Mouse (Mus musculus) MEL (cell line): ENCODE results near the gene Ostf1. TPM values are rescaled to one million over a fixed set of nuclear protein-coding genes. Genes with fewer than 3 reads are reported as not detected.

ENCODE experiments used
- DNase-seq: peaks from one replicate; pipeline ENCODE4 v3.0.0; 2011; ENCODE audit warnings: low read depth, low spot score
- H3K27ac ChIP-seq: 2 replicates; pipeline ENCODE4 v1.5.1; 2012; ENCODE audit warnings: low read depth, mild to moderate bottlenecking, control low read depth, low read length, moderate library complexity; ENCODE audit not compliant: control insufficient read depth
- H3K27me3 ChIP-seq, 2 experiments: fragments of 150-350 bp in 1 of 2; sonication (generic) in 1 of 2; 2 replicates each; pipeline ENCODE4 v1.6.1; 2012; ENCODE audit warnings: low read length in 2 of 2, mild to moderate bottlenecking in 2 of 2, improper control_type of control experiment in 1 of 2, moderate library complexity in 1 of 2; ENCODE audit not compliant: insufficient read depth in 2 of 2, control insufficient read depth in 1 of 2
- H3K36me3 ChIP-seq, 2 experiments: 2 replicates each; pipeline ENCODE4 v1.6.1; 2012 to 2014; ENCODE audit warnings: low read length in 2 of 2, improper control_type of control experiment in 1 of 2, inconsistent platforms in 1 of 2, mild to moderate bottlenecking in 1 of 2; ENCODE audit not compliant: insufficient read depth in 2 of 2, control insufficient read depth in 1 of 2
- H3K4me1 ChIP-seq, 2 experiments: fragments of 150-350 bp in 1 of 2; sonication (generic) in 1 of 2; 2 replicates each; pipeline ENCODE4 v1.6.1; 2012; ENCODE audit warnings: low read length in 2 of 2, improper control_type of control experiment in 1 of 2, mild to moderate bottlenecking in 1 of 2; ENCODE audit not compliant: insufficient read depth in 2 of 2, control insufficient read depth in 1 of 2
- H3K4me3 ChIP-seq, 2 experiments: fragments of 150-350 bp in 1 of 2; sonication (generic) in 1 of 2; 2 replicates each; pipeline ENCODE4 v1.5.1; 2012; ENCODE audit warnings: low read depth in 2 of 2, low read length in 2 of 2, mild to moderate bottlenecking in 2 of 2, moderate library complexity in 2 of 2, control low read depth in 1 of 2, improper control_type of control experiment in 1 of 2; ENCODE audit not compliant: control insufficient read depth in 1 of 2, insufficient read depth in 1 of 2
- H3K79me2 ChIP-seq: 2 replicates; pipeline ENCODE4 v1.6.1; 2012; ENCODE audit warnings: mild to moderate bottlenecking, low read length, moderate library complexity; ENCODE audit not compliant: control insufficient read depth, poor library complexity, insufficient read depth
- H3K9ac ChIP-seq: 2 replicates; pipeline ENCODE4 v1.6.1; 2012; ENCODE audit warnings: low read depth, mild to moderate bottlenecking, control low read depth, low read length, moderate library complexity; ENCODE audit not compliant: control insufficient read depth, poor library complexity, severe bottlenecking
- H3K9me3 ChIP-seq: fragments of 150-350 bp; sonication (generic); replicated peaks from 2 replicates; pipeline ENCODE4 v1.6.1; 2012; ENCODE audit warnings: mild to moderate bottlenecking, low read length, improper control_type of control experiment, moderate library complexity; ENCODE audit not compliant: insufficient read depth
- CHD2 ChIP-seq: IDR thresholded peaks from 2 replicates; pipeline ENCODE4 v1.6.1; 2011; ENCODE audit warnings: low read length, improper control_type of control experiment
- CTCF ChIP-seq, 3 experiments: IDR thresholded peaks in 2 of 3; conservative IDR thresholded peaks in 1 of 3; 2 replicates each; pipeline ENCODE4 v1.5.1; 2011 to 2012; ENCODE audit warnings: low read length in 3 of 3, low read depth in 2 of 3, mild to moderate bottlenecking in 2 of 3, improper control_type of control experiment in 1 of 3, inconsistent platforms in 1 of 3, mixed read lengths in 1 of 3, moderate library complexity in 1 of 3; ENCODE audit not compliant: control insufficient read depth in 1 of 3, insufficient read depth in 1 of 3, poor library complexity in 1 of 3, severe bottlenecking in 1 of 3
- EP300 ChIP-seq, 2 experiments: IDR thresholded peaks; 2 replicates each; pipeline ENCODE4 v1.6.1; 2011; ENCODE audit warnings: improper control_type of control experiment in 2 of 2, low read length in 2 of 2, low read depth in 1 of 2, mild to moderate bottlenecking in 1 of 2
- GATA1 ChIP-seq: IDR thresholded peaks from 2 replicates; pipeline ENCODE4 v1.6.1; 2011; ENCODE audit warnings: low read depth, low read length, improper control_type of control experiment
- KAT2A ChIP-seq: conservative IDR thresholded peaks from 2 replicates; pipeline ENCODE4 v1.6.1; 2012; ENCODE audit warnings: low read depth, low read length, improper control_type of control experiment, inconsistent platforms
- MAZ ChIP-seq: IDR thresholded peaks from 2 replicates; pipeline ENCODE4 v1.6.1; 2012; ENCODE audit warnings: low read depth, mild to moderate bottlenecking, inconsistent platforms, low read length, improper control_type of control experiment
- NRF1 ChIP-seq: IDR thresholded peaks from 2 replicates; pipeline ENCODE4 v1.6.1; 2014; ENCODE audit warnings: low read depth, mild to moderate bottlenecking, inconsistent platforms, low read length, improper control_type of control experiment, moderate library complexity; ENCODE audit not compliant: poor library complexity, insufficient read depth, severe bottlenecking
- POLR2A ChIP-seq, 2 experiments: IDR thresholded peaks; 2 replicates each; pipeline ENCODE4 v1.6.1; 2011 to 2012; ENCODE audit warnings: low read length in 2 of 2, mild to moderate bottlenecking in 2 of 2, control low read depth in 1 of 2, improper control_type of control experiment in 1 of 2, low read depth in 1 of 2, moderate library complexity in 1 of 2; ENCODE audit not compliant: control insufficient read depth in 1 of 2, insufficient read depth in 1 of 2, poor library complexity in 1 of 2
- RAD21 ChIP-seq: IDR thresholded peaks from 2 replicates; pipeline ENCODE4 v1.6.1; 2011; ENCODE audit warnings: mild to moderate bottlenecking, low read depth, low read length, improper control_type of control experiment
- RCOR1 ChIP-seq: IDR thresholded peaks from 2 replicates; pipeline ENCODE4 v1.6.1; 2012; ENCODE audit warnings: low read depth, mild to moderate bottlenecking, inconsistent platforms, low read length, improper control_type of control experiment
- SMC3 ChIP-seq: IDR thresholded peaks from 2 replicates; pipeline ENCODE4 v1.6.1; 2011; ENCODE audit warnings: low read depth, low read length, improper control_type of control experiment
- TAL1 ChIP-seq: IDR thresholded peaks from 2 replicates; pipeline ENCODE4 v1.6.1; 2012; ENCODE audit warnings: mild to moderate bottlenecking, inconsistent platforms, low read length, moderate library complexity, mixed read lengths
- USF2 ChIP-seq, 2 experiments: IDR thresholded peaks; 2 replicates each; pipeline ENCODE4 v1.6.1; 2011 to 2012; ENCODE audit warnings: improper control_type of control experiment in 2 of 2, low read length in 2 of 2, borderline replicate concordance in 1 of 2, inconsistent platforms in 1 of 2, low read depth in 1 of 2, mild to moderate bottlenecking in 1 of 2; ENCODE audit not compliant: insufficient read depth in 1 of 2
- ZC3H11A ChIP-seq: IDR thresholded peaks from 2 replicates; pipeline ENCODE4 v1.6.1; 2012; ENCODE audit warnings: low read depth, mild to moderate bottlenecking, inconsistent platforms, low read length, improper control_type of control experiment
- ZNF384 ChIP-seq: IDR thresholded peaks from 2 replicates; pipeline ENCODE4 v1.6.1; 2012; ENCODE audit warnings: low read depth, mild to moderate bottlenecking, inconsistent platforms, low read length, improper control_type of control experiment
- polyA plus RNA-seq, 2 experiments: library from polyadenylated mRNA; stranded (reverse) in 1 of 2; unstranded in 1 of 2; fragments of >175 nt in 1 of 2; fragments of >200 nt in 1 of 2; gene quantifications; 2 replicates each; pipeline versions ENCODE4 v1.2.1 to v1.2.4; 2012; ENCODE audit warnings: low replicate concordance in 2 of 2, low read depth in 1 of 2; ENCODE audit not compliant: insufficient read length in 2 of 2, insufficient read depth in 1 of 2, missing spikeins in 1 of 2
- total RNA-seq: library from RNA; depleted of rRNA; stranded (reverse); fragments of 300-350 nt; gene quantifications from 2 replicates; pipeline ENCODE4 v1.2.3, GENCODE M21; 2012

The Ostf1 gene
- total and polyA plus RNA-seq, 3 experiments = 117 to 162 TPM; not detected in 1

DNA sequence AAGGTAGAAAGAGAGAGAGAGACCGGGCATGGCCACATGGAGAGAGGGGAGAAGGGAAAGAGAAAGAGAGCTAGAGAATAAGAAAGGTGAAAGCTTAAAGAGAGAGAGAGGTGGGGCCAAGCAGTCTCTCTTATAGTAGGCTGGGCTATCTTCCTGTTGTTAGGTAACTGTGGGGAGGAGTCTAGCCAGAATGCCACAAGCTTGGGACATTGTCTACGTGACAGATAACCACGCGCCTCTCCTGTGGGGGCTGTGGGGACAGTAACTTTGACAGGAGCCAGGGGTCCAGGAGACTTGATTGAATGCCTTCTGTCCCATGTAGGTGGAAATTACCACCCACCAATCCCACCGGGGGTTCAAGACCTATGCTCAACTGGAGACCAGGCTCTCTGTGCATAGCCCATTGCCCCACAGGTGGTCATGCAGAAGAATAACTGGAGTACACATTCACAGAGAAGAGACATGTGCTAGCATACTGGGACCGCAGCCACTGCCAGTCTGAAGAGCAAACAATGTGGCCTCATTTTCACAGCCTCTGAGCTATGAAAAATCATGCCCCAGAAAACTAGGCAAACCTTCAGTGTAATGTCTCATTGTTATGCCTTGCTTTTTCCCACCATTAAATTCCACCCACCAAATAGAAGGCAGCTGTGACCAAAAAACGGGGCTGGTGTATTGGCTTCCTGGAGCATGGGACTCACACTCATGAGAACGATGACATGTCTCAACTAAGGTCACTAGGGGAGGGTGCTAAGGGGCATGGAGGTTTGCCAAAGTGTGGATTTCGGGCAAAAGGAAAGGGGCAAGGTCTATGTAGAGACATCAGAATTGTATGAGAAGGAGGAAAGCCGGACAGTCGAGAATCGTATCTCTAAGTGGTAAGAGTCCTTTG lies 63.4 kb downstream of the Ostf1 start:
- Histone ChIP-seq H3K4me3 (no peak overlapping the region), H3K27ac (no peak overlapping the region), H3K27me3 (no peaks in the 10 kb centered on the region), H3K36me3 (no peaks in the 10 kb centered on the region), H3K9me3 (no peaks in the 10 kb centered on the region), H3K4me1 (no peaks in the 10 kb centered on the region), H3K9ac (no peak overlapping the region), H3K79me2 (no peaks in the 10 kb centered on the region)
- no peak for TF ChIP-seq NRF1
- no peak for TF ChIP-seq TAL1
- TF ChIP-seq RCOR1 = no peak
- no peak for TF ChIP-seq USF2 (IDR thresholded peaks at IDR 0.05; ENCODE audit: borderline replicate concordance in 1 of 2, insufficient read depth in 1 of 2, low read depth in 1 of 2, low read length in 2 of 2)
- no peak for TF ChIP-seq POLR2A (IDR thresholded peaks at IDR 0.05; ENCODE audit: control insufficient read depth in 1 of 2, insufficient read depth in 1 of 2, low read depth in 1 of 2, low read length in 2 of 2, poor library complexity in 1 of 2)
- no peak for TF ChIP-seq KAT2A
- no peak for DNase-seq

- TF ChIP-seq EP300 (IDR thresholded peaks at IDR 0.05; ENCODE audit: low read depth in 1 of 2, low read length in 2 of 2) (no peak), CHD2 (no peak), KAT2A (no peak), RCOR1 (no peak), MAZ (no peak), GATA1 (no peak), ZNF384 (no peak), ZC3H11A (no peak)
- Histone ChIP-seq H3K27me3 (no peaks in the 10 kb centered on the region), H3K9me3 (no peaks in the 10 kb centered on the region), H3K27ac (no peak overlapping the region), H3K9ac (no peak overlapping the region), H3K4me1 (no peaks in the 10 kb centered on the region), H3K4me3 (no peak overlapping the region), H3K79me2 (no peaks in the 10 kb centered on the region), H3K36me3 (no peaks in the 10 kb centered on the region)
- no peak for DNase-seq
These were observed 64.1 kb downstream of the Ostf1 start for GRCm38 (mm10) chr19:18567501-18567900.

DNA sequence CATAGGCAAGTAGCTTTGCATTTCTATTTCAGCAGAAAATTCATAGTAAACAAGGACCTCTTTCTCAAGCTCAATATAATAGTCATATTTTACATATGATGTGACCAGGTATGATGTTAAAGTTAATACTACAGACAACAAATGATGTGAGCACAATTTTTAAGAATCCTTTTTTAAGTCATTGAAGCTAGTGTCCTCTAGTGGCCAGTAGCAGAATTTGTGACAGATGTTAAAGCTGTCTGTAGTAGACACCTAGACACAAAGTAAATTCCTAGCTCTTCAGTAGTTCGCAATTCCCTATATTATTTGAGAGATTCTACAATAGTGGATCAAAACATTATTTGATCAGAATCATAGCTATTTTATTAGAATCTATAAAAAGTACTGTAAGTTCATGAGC lies 73.9 kb downstream of the Ostf1 start:
- Histone ChIP-seq H3K4me3 (no peak overlapping the region), H3K4me1 (no peaks in the 10 kb centered on the region), H3K36me3 (no peaks in the 10 kb centered on the region), H3K9me3 (no peaks in the 10 kb centered on the region), H3K79me2 (no peaks in the 10 kb centered on the region), H3K27me3 (no peaks in the 10 kb centered on the region; a peak in 1 of 4 replicates), H3K9ac (no peak overlapping the region), H3K27ac (no peak overlapping the region)
- TF ChIP-seq CTCF (IDR thresholded peaks at IDR 0.05 in 2 of 3, conservative IDR thresholded peaks at IDR 0.05 in 1 of 3; ENCODE audit: control insufficient read depth in 1 of 3, insufficient read depth in 1 of 3, low read depth in 2 of 3, low read length in 3 of 3, poor library complexity in 1 of 3, severe bottlenecking in 1 of 3) = peak in 2 of 3 experiments; percentile 56 to 63; a peak in 3 of 6 replicates
- TF ChIP-seq SMC3 = peak; percentile 58
- no peak for TF ChIP-seq USF2 (IDR thresholded peaks at IDR 0.05; ENCODE audit: borderline replicate concordance in 1 of 2, insufficient read depth in 1 of 2, low read depth in 1 of 2, low read length in 2 of 2)
- peak; percentile 63 for TF ChIP-seq RAD21
- TF ChIP-seq ZC3H11A = 0 out of 2 replicates have a peak, but pooled peaks have one; percentile 11
- DNase-seq = peak; percentile 28
